Mouse (Mus musculus) megakaryocyte-erythroid progenitor cell, adult 5-6 weeks (primary cell): ENCODE results near the gene Abhd16b. TPM values are rescaled to one million over a fixed set of nuclear protein-coding genes. Genes with fewer than 3 reads are reported as not detected.

ENCODE experiments used
- ATAC-seq: replicated peaks from 2 replicates; pipeline ENCODE4 v1.8.0; 2016; ENCODE audit warnings: mild to moderate bottlenecking, inconsistent platforms; ENCODE audit not compliant: severe bottlenecking, poor library complexity, low FRiP score, low TSS enrichment
- total RNA-seq, 2 experiments: library from RNA; stranded (forward) in 1 of 2; stranded (reverse) in 1 of 2; fragments of 200-1000, 215-1000 nt in 1 of 2; fragments of >200 nt in 1 of 2; fragmentation: Nextera tagmentation in 1 of 2; gene quantifications; 2 replicates each; pipeline ENCODE4 v1.2.3; 2014 to 2017

The Abhd16b gene
- total RNA-seq, 2 experiments from 2014 or later, result not detected

DNA sequence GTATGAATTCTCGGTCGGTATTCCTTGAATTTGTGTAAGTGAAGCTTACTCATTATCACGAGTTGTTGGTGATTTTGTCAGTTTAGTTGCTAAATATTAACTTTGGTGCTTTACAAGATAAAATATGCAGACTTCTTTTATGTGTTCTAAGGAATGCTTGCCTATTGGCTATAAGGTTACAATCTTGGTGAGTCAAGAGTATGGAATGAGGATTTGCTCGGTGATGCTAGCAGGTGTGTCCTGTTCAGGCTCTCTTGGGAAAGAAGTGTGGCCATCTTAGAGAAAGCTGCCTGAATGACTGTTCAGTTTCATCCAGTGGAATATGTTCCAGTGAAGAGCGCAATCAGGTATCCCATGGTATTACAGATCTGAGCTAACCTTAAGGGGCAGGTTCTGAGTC is 32.5 kb downstream of the Abhd16b start:
- no peak for ATAC-seq

DNA sequence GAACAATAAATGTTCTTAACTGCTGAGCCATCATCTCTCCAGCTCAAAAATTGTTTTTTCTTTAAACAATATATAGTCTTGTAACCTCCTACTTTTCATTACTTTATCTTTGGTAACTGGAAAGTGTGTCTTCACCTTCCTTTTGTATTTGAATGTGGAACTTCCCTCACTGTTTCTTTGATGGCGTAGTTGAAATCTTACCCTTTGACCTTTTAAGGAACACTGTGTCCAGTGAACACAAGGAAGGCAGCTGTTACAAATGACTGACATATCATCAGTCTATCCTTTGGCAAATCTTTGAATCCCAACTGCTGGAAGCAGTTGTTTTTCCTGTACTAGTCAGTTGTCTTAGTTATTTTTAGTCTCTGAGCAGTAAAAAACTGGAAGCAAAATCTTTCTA is 36.1 kb downstream of the Abhd16b start:
- no peak for ATAC-seq

DNA sequence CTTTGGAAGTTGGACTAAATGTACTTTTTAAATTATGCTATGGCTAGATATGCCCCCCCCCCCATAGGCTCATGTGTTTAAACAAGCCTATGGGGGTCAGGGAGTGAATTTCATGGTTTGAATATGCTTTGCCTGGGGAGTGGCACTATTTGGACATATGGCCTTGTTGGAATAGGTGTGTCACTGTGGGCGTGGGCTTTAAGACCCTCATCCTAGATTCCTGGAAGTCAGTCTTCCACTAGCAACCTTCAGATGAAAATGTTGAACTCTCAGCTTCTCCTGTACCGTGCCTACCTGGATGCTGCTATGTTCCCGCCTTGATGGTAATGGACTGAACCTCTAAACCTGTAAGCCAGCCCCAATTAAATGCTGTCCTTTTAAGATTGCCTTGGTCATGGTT is 39.6 kb downstream of the Abhd16b start:
- no peak for ATAC-seq

GRCm38 (mm10) chr2:181536410-181536809 is 43.4 kb downstream of the Abhd16b start:
- ATAC-seq, result 0 out of 2 replicates have a peak, but pooled peaks have one; percentile 22

- ATAC-seq, result peak; percentile 93
These were observed 44.5 kb downstream of the Abhd16b start for GRCm38 (mm10) chr2:181537444-181538047.

DNA sequence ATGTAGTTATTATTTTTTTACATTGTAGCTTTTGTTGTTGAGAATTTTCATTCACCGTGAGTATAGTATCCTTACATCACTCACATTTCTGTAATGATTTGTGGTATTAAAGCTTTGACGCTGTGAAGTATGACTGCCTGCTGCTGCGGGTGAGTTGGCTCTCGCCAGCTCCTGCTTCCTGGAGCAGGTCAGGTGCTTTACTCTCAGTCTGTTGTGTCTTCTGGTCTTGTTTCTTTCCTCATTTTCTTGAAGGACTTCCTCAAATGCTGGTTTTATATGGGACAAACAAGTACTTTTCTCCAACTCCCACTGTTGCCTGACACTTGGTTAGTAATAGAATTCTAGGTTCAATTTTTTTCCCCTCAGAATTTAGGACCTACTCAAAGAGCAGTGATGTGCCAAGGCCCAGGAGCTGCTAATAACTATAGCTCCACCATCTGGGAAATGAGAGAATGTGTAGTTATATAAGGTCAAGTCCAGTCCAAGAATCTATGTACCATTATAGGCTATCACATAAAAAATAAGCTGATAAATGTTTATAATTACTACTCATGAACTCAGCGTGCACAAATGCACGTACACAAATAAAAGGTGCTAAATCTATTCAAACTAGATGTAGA is 48.9 kb downstream of the Abhd16b start:
- no peak for ATAC-seq

Other genes with a start within 250 kb of the Abhd16b start
- 20.7 and 21.3 TPM in 2 replicates for gene Gmeb2, start 205.2 kb upstream of the Abhd16b start, total RNA-seq (2014; fragmentation: Nextera tagmentation)
- 8.5 and 9.4 TPM in 2 replicates for gene Gmeb2, start 205.2 kb upstream of the Abhd16b start, total RNA-seq (2017)
- not detected in 2 replicates for gene Stmn3, start 178.7 kb upstream of the Abhd16b start, total RNA-seq (2014; fragmentation: Nextera tagmentation)
- not detected in 2 replicates for gene Stmn3, start 178.7 kb upstream of the Abhd16b start, total RNA-seq (2017)
- 110 and 144 TPM in 2 replicates for gene Rtel1, start 173.5 kb upstream of the Abhd16b start, total RNA-seq (2014; fragmentation: Nextera tagmentation)
- gene Rtel1, start 173.5 kb upstream of the Abhd16b start, total RNA-seq (2017), result 45.6 and 78.9 TPM in 2 replicates
- gene Zgpat, start 128.3 kb upstream of the Abhd16b start, total RNA-seq (2014; fragmentation: Nextera tagmentation), result 20.3 and 25.2 TPM in 2 replicates
- 26.2 and 45.0 TPM in 2 replicates for gene Zgpat, start 128.3 kb upstream of the Abhd16b start, total RNA-seq (2017)
- gene Arfrp1, start 127.8 kb upstream of the Abhd16b start, total RNA-seq (2014; fragmentation: Nextera tagmentation), result 53.3 and 66.5 TPM in 2 replicates
- gene Arfrp1, start 127.8 kb upstream of the Abhd16b start, total RNA-seq (2017), result 52.8 and 72.9 TPM in 2 replicates
- gene Lime1, start 113.1 kb upstream of the Abhd16b start, total RNA-seq (2014; fragmentation: Nextera tagmentation), result 31.0 and 50.4 TPM in 2 replicates
- gene Lime1, start 113.1 kb upstream of the Abhd16b start, total RNA-seq (2017), result 19.8 and 26.8 TPM in 2 replicates
- 22.8 and 38.7 TPM in 2 replicates for gene Zbtb46, start 33.8 kb upstream of the Abhd16b start, total RNA-seq (2014; fragmentation: Nextera tagmentation)
- 22.3 and 33.5 TPM in 2 replicates for gene Zbtb46, start 33.8 kb upstream of the Abhd16b start, total RNA-seq (2017)
- gene Tpd52l2, start 3.9 kb downstream of the Abhd16b start, total RNA-seq (2014; fragmentation: Nextera tagmentation), result 65.2 and 70.9 TPM in 2 replicates
- gene Tpd52l2, start 3.9 kb downstream of the Abhd16b start, total RNA-seq (2017), result 106 and 151 TPM in 2 replicates
- 38.6 and 48.6 TPM in 2 replicates for gene Dnajc5, start 27.3 kb downstream of the Abhd16b start, total RNA-seq (2014; fragmentation: Nextera tagmentation)
- gene Dnajc5, start 27.3 kb downstream of the Abhd16b start, total RNA-seq (2017), result 34.9 and 38.1 TPM in 2 replicates
- gene Uckl1, start 91.7 kb downstream of the Abhd16b start, total RNA-seq (2014; fragmentation: Nextera tagmentation), result 102 and 114 TPM in 2 replicates
- gene Uckl1, start 91.7 kb downstream of the Abhd16b start, total RNA-seq (2017), result 42.3 and 65.4 TPM in 2 replicates
- 31.2 and 40.7 TPM in 2 replicates for gene Prpf6, start 98.7 kb downstream of the Abhd16b start, total RNA-seq (2014; fragmentation: Nextera tagmentation)
- 95.2 and 125 TPM in 2 replicates for gene Prpf6, start 98.7 kb downstream of the Abhd16b start, total RNA-seq (2017)
- gene Zfp512b, start 99.6 kb downstream of the Abhd16b start, total RNA-seq (2014; fragmentation: Nextera tagmentation), result 43.1 and 46.6 TPM in 2 replicates
- 7.1 and 21.9 TPM in 2 replicates for gene Zfp512b, start 99.6 kb downstream of the Abhd16b start, total RNA-seq (2017)
- 1.6 and 3.5 TPM in 2 replicates for gene Samd10, start 106.0 kb downstream of the Abhd16b start, total RNA-seq (2014; fragmentation: Nextera tagmentation)
- gene Samd10, start 106.0 kb downstream of the Abhd16b start, total RNA-seq (2017), result 0.80 and 2.5 TPM in 2 replicates
- gene Gm29797, start 163.8 kb downstream of the Abhd16b start, total RNA-seq (2014; fragmentation: Nextera tagmentation), result not detected in 2 replicates
- gene Gm29797, start 163.8 kb downstream of the Abhd16b start, total RNA-seq (2017), result not detected in 2 replicates
- gene Sox18, start 178.4 kb downstream of the Abhd16b start, total RNA-seq (2014; fragmentation: Nextera tagmentation), result not detected in 2 replicates
- gene Sox18, start 178.4 kb downstream of the Abhd16b start, total RNA-seq (2017), result not detected in 2 replicates
- 8.2 and 9.0 TPM in 2 replicates for gene Tcea2, start 187.1 kb downstream of the Abhd16b start, total RNA-seq (2014; fragmentation: Nextera tagmentation)
- 3.4 and 4.5 TPM in 2 replicates for gene Tcea2, start 187.1 kb downstream of the Abhd16b start, total RNA-seq (2017)
- 55.6 and 78.0 TPM in 2 replicates for gene Rgs19, start 200.8 kb downstream of the Abhd16b start, total RNA-seq (2014; fragmentation: Nextera tagmentation)
- 20.5 and 23.7 TPM in 2 replicates for gene Rgs19, start 200.8 kb downstream of the Abhd16b start, total RNA-seq (2017)
- gene Lkaaear1, start 205.2 kb downstream of the Abhd16b start, total RNA-seq (2014; fragmentation: Nextera tagmentation), result not detected in 2 replicates
- not detected in 2 replicates for gene Lkaaear1, start 205.2 kb downstream of the Abhd16b start, total RNA-seq (2017)
- 0.90 TPM in 1 of 2 replicates, not detected in the other for gene Oprl1, start 221.8 kb downstream of the Abhd16b start, total RNA-seq (2014; fragmentation: Nextera tagmentation)
- gene Oprl1, start 221.8 kb downstream of the Abhd16b start, total RNA-seq (2017), result not detected in 2 replicates